Mouse (Mus musculus) olfactory bulb, adult 2 months (tissue): ENCODE results near the gene Exoc6.

ENCODE experiments used
- CTCF ChIP-seq: fragments of 200-500 bp; IDR thresholded peaks from 2 replicates; pipeline ENCODE4 v1.5.1; 2012; ENCODE audit warnings: low read depth, mild to moderate bottlenecking, low read length, moderate library complexity; ENCODE audit not compliant: insufficient read depth
- POLR2A ChIP-seq: fragments of 200-500 bp; IDR thresholded peaks from 2 replicates; pipeline ENCODE4 v1.6.1; 2012; ENCODE audit warnings: mild to moderate bottlenecking, low read depth, low read length, moderate library complexity; ENCODE audit not compliant: insufficient read depth

GRCm38 (mm10) chr19:37590544-37590943 is 40.3 kb downstream of the Exoc6 start:
- TF ChIP-seq CTCF (no peak), POLR2A (no peak)
